Mouse (Mus musculus) G1E-ER4 (cell line): ENCODE measurements around the gene 4931422A03Rik. TPM values are rescaled to one million over a fixed set of nuclear protein-coding genes. Genes with fewer than 3 reads are reported as not detected.

ENCODE experiments used
- GATA1 ChIP-seq: IDR thresholded peaks from one replicate; pipeline ENCODE4 v1.8.0; 2012; ENCODE audit warnings: low read length, inconsistent platforms
- polyA plus RNA-seq: library from polyadenylated mRNA; stranded (reverse); fragments of >175 nt; gene quantifications from 2 replicates; pipeline ENCODE4 v1.2.3, GENCODE M21; 2012

Gene 4931422A03Rik
- polyA plus RNA-seq, 1 experiment: not detected

DNA sequence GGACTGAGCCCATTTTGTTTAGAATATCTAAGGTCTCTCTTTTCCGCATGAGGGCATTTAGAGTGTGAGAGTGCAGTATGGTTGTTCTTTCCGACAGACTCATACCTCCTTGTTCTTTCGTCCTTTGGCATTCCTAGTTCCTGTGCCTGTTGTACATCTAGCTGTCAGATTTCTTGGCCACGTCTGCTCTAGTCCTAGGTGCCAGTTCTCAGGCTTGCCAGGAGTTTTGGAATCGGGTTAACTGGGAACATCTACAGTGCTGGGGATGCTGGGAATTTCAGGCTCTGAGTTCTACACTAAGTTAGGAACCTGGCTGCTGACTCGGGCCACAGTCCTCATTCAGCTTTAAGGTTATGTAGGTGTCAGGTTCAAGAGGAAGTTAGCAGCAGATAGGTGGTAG is 7.4 kb upstream of the 4931422A03Rik start:
- no peak for TF ChIP-seq GATA1

DNA sequence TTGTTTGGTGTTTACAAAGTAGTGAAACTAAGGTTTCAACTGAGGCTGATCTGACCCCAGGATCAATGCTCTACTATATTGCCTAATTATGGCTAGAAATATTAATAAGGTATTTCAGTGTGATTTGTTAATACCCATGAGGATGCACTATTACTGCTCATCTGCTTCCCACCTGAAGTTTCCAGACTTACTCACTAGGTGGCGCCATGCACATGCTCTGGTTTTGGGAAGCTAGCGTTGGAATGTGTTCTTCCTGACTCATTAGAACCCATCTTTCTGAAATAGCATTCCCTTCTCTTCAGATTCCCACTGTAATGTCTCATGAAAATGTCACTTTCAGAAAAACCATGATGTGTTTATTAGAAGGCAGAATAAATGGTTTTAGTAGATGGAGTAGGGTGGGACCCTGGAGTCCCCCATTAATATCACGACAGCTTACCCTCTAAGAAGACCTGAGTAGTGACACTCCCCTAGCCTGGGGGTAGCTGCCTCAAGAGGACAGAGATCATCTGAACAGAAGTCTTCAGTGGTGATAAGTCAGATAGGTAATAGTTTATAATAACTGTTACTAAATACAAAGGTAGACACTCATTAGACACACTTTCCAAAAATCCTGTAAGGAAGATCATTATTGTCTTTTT is 6.8 kb upstream of the 4931422A03Rik start:
- no peak for TF ChIP-seq GATA1

DNA sequence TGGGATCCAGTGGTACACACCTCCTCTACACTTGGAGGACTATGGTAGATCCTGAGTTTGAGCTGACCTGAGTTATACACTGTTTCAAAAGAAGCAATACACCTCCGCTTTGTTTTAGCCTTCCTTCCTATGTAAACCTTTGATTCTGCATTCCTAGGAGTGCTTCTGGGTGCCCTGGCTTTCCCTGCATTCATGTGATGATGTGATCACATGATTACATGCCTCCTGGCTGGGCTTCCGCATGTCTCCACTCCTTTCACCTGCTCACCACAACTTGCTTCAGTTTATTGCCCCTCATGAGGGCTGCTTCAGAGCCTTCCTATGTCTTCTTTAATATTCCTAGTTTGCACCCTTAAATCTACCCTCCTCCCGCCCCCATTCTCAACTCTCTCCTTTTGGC is 3.9 kb upstream of the 4931422A03Rik start:
- no peak for TF ChIP-seq GATA1

DNA sequence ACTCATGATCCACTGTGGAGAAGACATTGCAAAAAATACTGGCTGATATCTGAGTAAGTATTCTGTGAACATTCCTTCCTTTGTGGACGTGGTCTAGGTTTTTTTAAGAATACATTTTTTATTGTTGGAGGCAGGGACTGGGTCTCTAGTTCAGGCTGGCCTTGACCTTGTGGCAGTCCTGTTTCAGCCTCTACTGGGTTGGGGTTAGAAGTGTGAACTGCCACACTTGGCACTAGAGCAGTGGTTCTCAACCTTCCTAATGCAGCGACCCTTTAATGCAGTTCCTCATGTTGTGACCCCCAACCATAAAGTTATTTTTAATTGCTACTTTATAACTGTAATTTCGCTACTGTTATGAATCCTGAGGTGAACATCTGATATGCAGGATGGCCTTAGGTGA is 2.2 kb upstream of the 4931422A03Rik start:
- no peak for TF ChIP-seq GATA1

DNA sequence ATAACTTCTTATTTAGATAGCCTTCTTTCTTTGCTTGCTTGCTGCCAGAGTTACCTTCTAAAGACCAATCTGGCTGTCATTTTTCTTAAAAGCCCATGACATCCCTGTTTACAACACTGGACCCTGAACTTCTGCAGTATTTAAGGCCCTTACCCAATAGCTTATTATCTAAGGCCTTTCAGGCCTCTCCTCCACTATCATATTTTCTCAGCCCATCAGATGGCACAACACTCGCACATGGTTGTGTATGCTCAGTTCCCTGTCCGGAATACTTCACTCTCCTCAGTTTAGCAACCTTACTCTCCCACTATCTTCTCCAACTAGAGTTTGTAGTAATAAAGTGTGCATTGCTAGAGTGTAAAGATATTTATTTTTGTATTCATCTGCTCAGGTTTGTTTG is 913 bp upstream of the 4931422A03Rik start:
- TF ChIP-seq GATA1: no peak

DNA sequence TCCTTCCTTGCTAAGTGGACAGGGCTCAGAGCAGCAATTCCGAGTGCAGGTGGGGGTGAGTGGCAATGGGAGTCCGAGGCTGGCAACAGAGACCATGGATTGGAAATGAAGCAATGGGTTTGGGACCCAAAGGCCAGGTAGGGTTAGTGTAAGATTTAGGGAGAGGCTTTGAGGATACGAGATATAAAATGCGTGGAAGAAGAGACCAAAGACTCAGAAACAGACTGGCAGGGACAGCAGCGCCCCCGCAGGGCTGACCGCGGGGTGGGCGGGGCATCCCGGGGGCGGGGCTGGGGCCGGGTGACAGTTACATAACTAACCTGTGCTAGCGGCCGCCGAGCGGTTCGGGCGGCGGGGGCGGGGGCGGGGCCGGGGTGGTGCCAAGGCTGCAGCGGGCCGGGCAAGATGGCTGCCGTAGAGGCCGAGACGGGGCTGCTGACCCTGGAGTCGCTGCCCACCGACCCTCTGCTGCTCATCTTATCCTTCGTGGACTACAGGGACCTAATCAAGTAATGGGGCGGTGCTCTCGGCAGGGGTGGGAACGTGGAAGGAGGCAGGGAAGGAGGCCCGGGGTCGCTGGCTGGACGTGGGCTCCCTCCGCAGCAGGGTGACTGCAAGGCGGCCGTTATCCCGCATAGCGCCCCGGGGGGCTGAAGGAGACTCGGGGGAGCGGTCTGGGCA is 563 bp downstream of the 4931422A03Rik start, which contains the start of gene Fbxo3:
TSS of gene Fbxo3 (plus strand) at position 264 of the 681 bp plus-strand sequence.
- no peak for TF ChIP-seq GATA1

DNA sequence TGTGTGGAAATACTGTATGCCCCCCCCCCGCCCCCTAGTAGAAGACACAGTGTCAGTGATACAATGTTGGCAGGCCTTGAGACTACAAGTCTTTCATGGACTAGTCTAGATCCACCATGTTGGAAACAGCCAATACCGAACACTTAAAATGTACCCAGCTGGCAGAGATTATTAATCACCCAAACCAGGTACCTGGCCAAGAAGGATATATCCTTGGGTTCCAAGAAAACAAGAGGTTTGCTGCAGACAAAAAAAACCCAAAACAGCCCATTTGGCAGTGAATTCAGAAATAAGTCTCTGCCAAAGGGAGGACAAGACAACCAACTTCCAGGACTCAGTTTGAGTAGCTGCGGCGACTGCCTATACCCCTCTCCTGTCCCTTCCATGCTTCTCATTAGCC is 3.5 kb downstream of the 4931422A03Rik start:
- TF ChIP-seq GATA1: no peak

DNA sequence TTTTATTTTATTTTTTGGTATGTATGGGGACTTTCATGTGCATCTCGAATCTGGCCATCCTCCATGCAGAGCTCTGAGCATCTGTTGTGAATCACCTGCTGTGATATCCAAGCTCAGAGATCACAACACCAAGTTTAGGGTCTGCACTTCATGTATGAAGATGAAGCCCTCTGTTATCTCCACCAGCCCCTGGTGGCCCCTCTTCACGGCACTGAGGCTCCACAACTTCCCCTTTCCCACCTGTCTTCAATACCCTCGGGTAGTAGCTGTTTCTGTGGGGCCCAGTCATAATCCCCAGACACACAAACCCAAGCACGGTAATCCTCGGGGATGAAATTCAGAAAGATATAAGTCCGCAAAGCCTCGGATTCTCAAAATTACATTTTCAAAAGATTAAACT is 5.1 kb downstream of the 4931422A03Rik start:
- no peak for TF ChIP-seq GATA1

DNA sequence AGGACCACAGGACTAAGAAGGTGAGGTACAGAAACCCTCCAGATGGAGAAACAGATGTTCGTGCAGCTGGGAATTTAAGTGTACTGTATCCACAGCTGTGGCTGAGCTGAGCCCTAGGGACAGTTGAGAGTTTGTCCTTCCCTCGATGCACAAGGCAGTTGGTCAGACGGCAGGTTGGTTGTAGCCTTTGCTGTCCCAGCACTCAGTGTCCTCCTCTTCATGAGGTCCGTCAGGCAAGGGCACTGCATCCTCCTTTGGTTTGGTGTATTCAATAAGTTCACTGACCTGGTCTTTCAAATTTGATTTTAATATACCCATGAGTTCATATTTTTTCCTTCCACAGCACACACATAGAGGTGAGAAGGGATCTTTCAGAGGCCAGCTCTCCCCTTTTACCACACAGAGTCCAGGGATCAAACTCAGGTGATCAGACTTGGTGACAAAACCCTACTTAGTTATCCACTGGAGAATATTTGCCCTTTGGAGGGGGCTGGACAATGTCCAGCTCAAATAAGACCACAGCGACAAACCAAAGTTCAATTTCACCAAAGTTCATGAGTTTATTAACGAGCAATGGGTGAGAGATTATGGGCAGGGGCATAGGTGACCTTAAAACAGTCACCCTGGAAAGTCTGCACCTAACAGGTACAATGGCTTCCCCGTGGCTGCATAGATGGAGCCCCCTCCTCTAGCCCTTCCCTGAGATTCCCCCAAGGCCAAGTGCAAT is 20.2 kb downstream of the 4931422A03Rik start:
- TF ChIP-seq GATA1: no peak

DNA sequence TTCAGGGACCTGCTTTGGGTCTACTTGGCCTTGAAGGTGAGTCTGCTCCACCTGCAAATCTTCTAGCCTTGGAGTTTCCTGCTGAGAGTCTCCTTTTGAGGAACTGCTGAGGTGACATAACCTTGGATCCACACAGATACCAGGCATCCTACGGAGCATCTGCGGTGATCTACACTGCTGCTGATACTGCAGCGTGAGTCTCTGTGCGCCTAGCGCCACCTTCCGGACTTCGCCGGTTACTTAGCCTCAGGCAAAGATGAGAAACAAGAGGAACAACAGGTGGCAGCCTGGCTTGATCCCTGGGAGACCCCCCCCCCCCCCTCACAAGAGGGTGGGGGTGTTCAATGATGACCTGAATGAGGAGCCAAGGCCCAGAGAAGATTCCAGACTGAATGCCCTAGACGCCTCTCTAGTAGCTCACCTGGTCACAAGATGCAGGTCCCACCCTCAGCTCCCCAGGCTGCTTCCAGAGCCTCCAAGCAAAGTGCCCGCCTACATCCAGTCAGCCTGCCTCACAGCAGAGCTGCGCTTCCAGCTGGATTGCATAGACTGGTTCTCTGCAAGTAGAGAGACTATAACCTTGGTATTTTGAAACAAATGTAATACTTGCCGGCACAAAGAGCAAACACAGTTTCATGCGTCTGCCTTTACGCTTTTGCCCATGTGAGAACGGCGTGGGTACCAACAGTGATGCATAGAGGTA is 25.3 kb downstream of the 4931422A03Rik start:
- no peak for TF ChIP-seq GATA1

DNA sequence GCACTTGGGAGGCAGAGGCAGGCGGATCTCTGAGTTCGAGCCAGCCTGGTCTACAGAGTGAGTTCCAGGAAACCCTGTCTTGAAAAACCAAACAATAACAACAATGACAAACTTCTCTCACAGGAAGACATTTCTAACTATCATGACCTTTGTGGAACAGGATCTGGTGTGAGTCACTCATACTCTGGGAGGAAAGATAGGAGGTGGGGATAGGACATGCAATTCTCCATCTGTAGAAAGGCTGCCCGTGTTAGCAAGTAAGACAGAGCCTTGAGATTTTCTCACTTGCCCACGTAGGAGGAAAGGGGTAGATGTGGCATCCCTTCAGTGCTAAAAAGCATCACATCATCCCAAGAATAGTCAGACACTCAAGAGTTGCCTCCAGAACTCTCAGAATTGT is 26.3 kb downstream of the 4931422A03Rik start:
- TF ChIP-seq GATA1: no peak

DNA sequence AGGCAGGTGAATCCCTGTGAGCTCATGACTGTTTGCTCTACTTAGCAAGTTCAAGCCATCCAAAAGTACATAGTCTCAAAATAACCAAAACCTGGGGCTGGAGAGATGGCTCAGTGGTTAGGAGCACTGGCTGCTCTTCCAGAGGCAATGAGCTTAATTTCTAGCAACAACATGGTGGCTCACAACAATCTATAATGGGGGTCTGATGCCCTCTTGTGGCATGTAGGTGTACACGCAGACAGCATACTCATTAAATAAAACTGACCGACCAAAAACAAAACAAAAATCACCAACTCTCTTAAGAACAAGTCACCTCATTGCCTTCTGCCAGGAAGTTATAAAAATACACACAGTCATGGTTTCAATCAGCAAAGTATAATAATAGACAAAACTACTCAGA is 27.1 kb downstream of the 4931422A03Rik start:
- no peak for TF ChIP-seq GATA1

DNA sequence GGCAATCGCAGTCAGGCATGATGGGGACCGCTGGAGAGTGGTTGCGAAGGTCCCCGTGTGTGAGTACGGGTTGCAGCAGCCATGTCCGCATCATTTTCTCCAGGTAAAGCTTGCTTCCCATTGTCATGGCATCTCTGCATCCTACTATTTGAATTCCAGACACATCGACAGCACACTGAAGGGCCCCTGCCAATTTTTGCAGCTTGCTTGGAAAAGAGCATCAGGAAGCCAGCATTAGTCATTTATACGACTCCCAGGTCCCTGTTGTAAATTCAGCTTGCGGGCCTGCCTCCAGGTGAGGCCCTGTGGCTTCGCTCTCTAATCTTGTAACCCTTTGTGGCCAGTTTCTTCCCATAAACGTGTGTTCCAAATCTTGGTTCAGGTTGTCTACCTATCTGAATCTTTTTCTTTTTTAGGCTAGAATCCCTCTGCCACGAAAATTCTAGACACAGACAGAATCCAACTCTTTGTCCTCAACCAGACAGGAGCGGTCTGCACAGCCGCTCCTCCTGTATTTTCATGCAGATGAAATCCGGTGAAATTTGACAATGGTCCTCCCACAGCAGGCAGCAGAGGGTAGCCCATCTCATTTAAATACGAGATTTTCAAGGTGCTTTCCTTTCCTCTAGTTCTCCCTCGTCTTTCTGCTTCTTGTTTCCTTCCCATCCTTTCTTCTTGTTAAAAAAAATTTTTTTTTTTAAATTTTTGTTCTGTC is 35.4 kb downstream of the 4931422A03Rik start:
- TF ChIP-seq GATA1: no peak

DNA sequence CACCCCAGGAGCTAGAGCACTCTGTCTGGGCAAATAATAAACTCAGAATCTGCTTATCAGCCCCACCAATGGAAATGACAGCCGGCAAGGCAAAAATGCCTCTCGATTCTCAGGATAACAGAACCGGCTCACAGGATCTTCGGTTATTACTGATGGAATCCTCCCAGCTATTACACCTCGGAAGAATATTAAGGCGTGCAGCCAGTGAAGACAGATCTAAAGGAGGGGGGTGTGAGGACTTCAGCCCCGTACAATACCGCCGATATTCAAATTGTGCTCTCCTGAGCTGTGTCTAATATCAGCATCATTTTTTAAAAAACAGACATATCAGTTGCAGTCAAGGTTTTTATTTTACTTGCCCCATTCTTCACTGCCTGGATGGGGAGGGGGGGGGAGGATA is 36.0 kb downstream of the 4931422A03Rik start:
- no peak for TF ChIP-seq GATA1

DNA sequence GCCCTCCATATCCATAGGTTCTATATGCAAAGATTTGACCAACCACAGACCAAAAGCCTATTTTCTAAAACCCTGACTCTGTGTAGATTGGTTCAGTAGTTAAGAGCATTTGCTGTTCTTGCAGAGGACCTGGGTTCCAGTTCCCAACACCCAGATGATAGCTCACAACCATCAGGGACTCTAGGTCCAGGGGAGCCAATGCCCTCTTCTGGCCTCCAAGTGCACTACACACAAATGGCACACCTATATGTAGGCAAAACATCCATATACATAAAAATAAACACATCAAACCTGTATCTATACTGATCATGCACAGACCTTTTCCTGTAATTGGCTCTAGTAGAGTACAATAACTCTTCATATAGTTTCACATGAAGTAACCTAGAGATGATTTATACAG is 36.9 kb downstream of the 4931422A03Rik start:
- TF ChIP-seq GATA1: no peak
